Mouse (Mus musculus): ENCODE results near the gene Gramd1c.

- TF ChIP-seq CEBPB (IDR thresholded peaks at IDR 0.05; ENCODE audit: insufficient read depth, poor library complexity, severe bottlenecking): no peak
- TF ChIP-seq USF1 (IDR thresholded peaks at IDR 0.05; ENCODE audit: low read depth): no peak
- TF ChIP-seq SRF (IDR thresholded peaks at IDR 0.05; ENCODE audit: control insufficient read depth, insufficient read length, low read depth): no peak
- TF ChIP-seq POLR2AphosphoS2 (IDR thresholded peaks at IDR 0.05; ENCODE audit: insufficient read length, low read depth): no peak
- no peak for TF ChIP-seq POLR2A (IDR thresholded peaks at IDR 0.05; ENCODE audit: insufficient read length, low read depth)
- no peak for TF ChIP-seq TCF12 (IDR thresholded peaks at IDR 0.05; ENCODE audit: insufficient read depth, poor library complexity, severe bottlenecking)
- no peak for TF ChIP-seq E2F4 (IDR thresholded peaks at IDR 0.05; ENCODE audit: insufficient read depth)
These were observed 45.4 kb downstream of the Gramd1c start for GRCm38 (mm10) chr16:44017707-44018106.
